8 mouse cellular contexts compared by ENCODE assay signal in genomic region chr3:103057752-103058151, GRCm38 (mm10). TPM values are rescaled to one million over a fixed set of nuclear protein-coding genes. Genes with fewer than 3 reads are reported as not detected.
DNase-seq lines count a peak whose midpoint lies in the region; ATAC-seq and TF ChIP-seq lines count a peak whose summit lies in the region.

No protein-coding gene starts in this region.

- H3K4me1 ChIP-seq in liver, adult 2 months (ENCODE audit: control insufficient read depth, insufficient read depth, low read length) = peaks cover 4% of the 10 kb centered on the region; the same call in 1 of the 2 replicates
- no peaks in the 10 kb centered on the region for H3K4me1 ChIP-seq in embryonic facial prominence, embryonic 11.5 days (ENCODE audit: control insufficient read depth, insufficient read depth, low read length)
- peaks cover 9% of the 10 kb centered on the region for H3K4me1 ChIP-seq in hindbrain, embryonic 12.5 days

- no peak for DNase-seq in liver, adult 2 months (ENCODE audit: extremely low read depth, low read depth, low spot score)
- no peak for DNase-seq in liver
- no peak for DNase-seq in embryonic facial prominence, embryonic 11.5 days (ENCODE audit: low spot score)
- no peak for DNase-seq in frontal cortex, postnatal 36 days (ENCODE audit: low spot score in 2 of 2)
- no peak for DNase-seq in cerebellum, postnatal 14 days
- DNase-seq in embryo, embryonic 9.5 days (ENCODE audit: extremely low spot score) = no peak

- peaks cover 46% of the 10 kb centered on the region for H3K36me3 ChIP-seq in liver, adult 2 months (ENCODE audit: control insufficient read depth, insufficient read depth, low read length)
- peaks cover 7% of the 10 kb centered on the region for H3K36me3 ChIP-seq in embryonic facial prominence, embryonic 11.5 days (replicated peaks; ENCODE audit: control insufficient read depth, insufficient read depth, low read depth, low read length)
- H3K36me3 ChIP-seq in hindbrain, embryonic 12.5 days = peaks cover 61% of the 10 kb centered on the region

- TF ChIP-seq POLR2A in liver, adult 2 months (IDR thresholded peaks at IDR 0.05; ENCODE audit: extremely low read depth, insufficient read depth, low read length) = no peak

- no peaks in the 10 kb centered on the region for H3K27me3 ChIP-seq in liver, adult 2 months (ENCODE audit: control insufficient read depth, insufficient read depth, low read length)
- no peaks in the 10 kb centered on the region for H3K27me3 ChIP-seq in embryonic facial prominence, embryonic 11.5 days (ENCODE audit: control insufficient read depth, insufficient read depth, low read length)
- H3K27me3 ChIP-seq in hindbrain, embryonic 12.5 days = no peaks in the 10 kb centered on the region

- H3K9me3 ChIP-seq in embryonic facial prominence, embryonic 11.5 days (replicated peaks; ENCODE audit: control insufficient read depth, low read length) = no peaks in the 10 kb centered on the region
- H3K9me3 ChIP-seq in hindbrain, embryonic 12.5 days (replicated peaks) = no peaks in the 10 kb centered on the region

- H3K4me2 ChIP-seq in embryonic facial prominence, embryonic 11.5 days (ENCODE audit: low read depth, low read length) = peak overlapping the region; percentile 11
- peak overlapping the region; percentile 65 for H3K4me2 ChIP-seq in hindbrain, embryonic 12.5 days (replicated peaks)

- ATAC-seq in embryonic facial prominence, embryonic 11.5 days (replicated peaks; ENCODE audit: insufficient number of reproducible peaks, low FRiP score, low TSS enrichment, low read depth) = peak; percentile 61
- peak; percentile 77 for ATAC-seq in hindbrain, embryonic 12.5 days (ENCODE audit: low FRiP score)
- ATAC-seq in megakaryocyte-erythroid progenitor cell, adult 5-6 weeks (replicated peaks; ENCODE audit: low FRiP score, low TSS enrichment, poor library complexity, severe bottlenecking) = peak; percentile 35

- peak overlapping the region; percentile 47; the same call in 1 of the 2 replicates for H3K27ac ChIP-seq in liver, adult 2 months (replicated peaks; ENCODE audit: insufficient read depth, low read depth, low read length)
- no peak overlapping the region for H3K27ac ChIP-seq in embryonic facial prominence, embryonic 11.5 days (replicated peaks; ENCODE audit: low read depth, low read length)
- H3K27ac ChIP-seq in hindbrain, embryonic 12.5 days = peak overlapping the region; percentile 94

- 6% methylated on average over 10 of the region's 10 CpGs for WGBS in liver, adult 2 months
- 5% methylated on average over 10 of the region's 10 CpGs for WGBS in embryonic facial prominence, embryonic 11.5 days
- 2% methylated on average over 10 of the region's 10 CpGs for WGBS in hindbrain, embryonic 12.5 days

- H3K9ac ChIP-seq in liver, adult 2 months (ENCODE audit: low read depth, low read length) = peak overlapping the region; percentile 70
- H3K9ac ChIP-seq in embryonic facial prominence, embryonic 11.5 days (replicated peaks; ENCODE audit: low read length) = 0 out of 2 replicates have a peak overlapping the region, but pooled peaks have one; percentile 35
- H3K9ac ChIP-seq in hindbrain, embryonic 12.5 days = peak overlapping the region; percentile 91; the same call in 1 of the 2 replicates

- H3K4me3 ChIP-seq in liver, adult 2 months (ENCODE audit: insufficient read depth, low read depth, low read length) = peak overlapping the region; percentile 96
- H3K4me3 ChIP-seq in embryonic facial prominence, embryonic 11.5 days (ENCODE audit: low read depth, low read length) = peak overlapping the region; percentile 53
- H3K4me3 ChIP-seq in hindbrain, embryonic 12.5 days = peak overlapping the region; percentile 76

- TF ChIP-seq CTCF in liver, adult 2 months (IDR thresholded peaks at IDR 0.05; ENCODE audit: low read depth, low read length) = no peak

- no peaks in the 10 kb centered on the region; the same call in 1 of the 2 replicates for H3K79me2 ChIP-seq in liver, adult 2 months (ENCODE audit: control insufficient read depth, insufficient read depth, low read length)

RNA-seq across cellular contexts. Expression of gene Nras, which starts 0.3 kb away (rescaled TPM):
- 12.1 and 12.6 TPM in 2 replicates for total RNA-seq in liver, adult 2 months (2014; rRNA removed)
- polyA plus RNA-seq in liver, adult 2 months (2012; rRNA removed) = 6.9 and 7.1 TPM in 2 replicates
- 122 and 127 TPM in 2 replicates for polyA plus RNA-seq in embryonic facial prominence, embryonic 11.5 days (2014; fragmentation: Nextera tagmentation; extraction: Ambion mirVana)
- polyA plus RNA-seq in hindbrain, embryonic 12.5 days (2016; fragmentation: Nextera tagmentation; extraction: Ambion mirVana) = 124 and 127 TPM in 2 replicates
- total RNA-seq in megakaryocyte-erythroid progenitor cell, adult 5-6 weeks (2014; fragmentation: Nextera tagmentation) = 76.5 and 84.3 TPM in 2 replicates
- 62.4 and 113 TPM in 2 replicates for total RNA-seq in megakaryocyte-erythroid progenitor cell, adult 5-6 weeks (2017)

RNA-seq across cellular contexts. Expression of gene Ampd1, which starts 16.1 kb away (rescaled TPM):
- total RNA-seq in liver, adult 2 months (2014; rRNA removed) = 0.46 TPM in 1 of 2 replicates, not detected in the other
- not detected in 2 replicates for polyA plus RNA-seq in liver, adult 2 months (2012; rRNA removed)
- 0.56 TPM in 1 of 2 replicates, not detected in the other for polyA plus RNA-seq in embryonic facial prominence, embryonic 11.5 days (2014; fragmentation: Nextera tagmentation; extraction: Ambion mirVana)
- 0.48 TPM in 1 of 2 replicates, not detected in the other for polyA plus RNA-seq in hindbrain, embryonic 12.5 days (2016; fragmentation: Nextera tagmentation; extraction: Ambion mirVana)
- total RNA-seq in megakaryocyte-erythroid progenitor cell, adult 5-6 weeks (2014; fragmentation: Nextera tagmentation) = 1.7 TPM in 1 of 2 replicates, not detected in the other
- not detected in 2 replicates for total RNA-seq in megakaryocyte-erythroid progenitor cell, adult 5-6 weeks (2017)

RNA-seq across cellular contexts. Expression of gene Csde1, which starts 37.5 kb away (rescaled TPM):
- total RNA-seq in liver, adult 2 months (2014; rRNA removed) = 210 and 237 TPM in 2 replicates
- 16.7 and 17.9 TPM in 2 replicates for polyA plus RNA-seq in liver, adult 2 months (2012; rRNA removed)
- polyA plus RNA-seq in embryonic facial prominence, embryonic 11.5 days (2014; fragmentation: Nextera tagmentation; extraction: Ambion mirVana) = 530 and 576 TPM in 2 replicates
- polyA plus RNA-seq in hindbrain, embryonic 12.5 days (2016; fragmentation: Nextera tagmentation; extraction: Ambion mirVana) = 499 and 526 TPM in 2 replicates
- total RNA-seq in megakaryocyte-erythroid progenitor cell, adult 5-6 weeks (2014; fragmentation: Nextera tagmentation) = 225 and 272 TPM in 2 replicates
- total RNA-seq in megakaryocyte-erythroid progenitor cell, adult 5-6 weeks (2017) = 502 and 648 TPM in 2 replicates

RNA-seq across cellular contexts. Expression of gene Dennd2c, which starts 44.7 kb away (rescaled TPM):
- total RNA-seq in liver, adult 2 months (2014; rRNA removed) = 0.47 and 0.55 TPM in 2 replicates
- 0.07 and 0.09 TPM in 2 replicates for polyA plus RNA-seq in liver, adult 2 months (2012; rRNA removed)
- polyA plus RNA-seq in embryonic facial prominence, embryonic 11.5 days (2014; fragmentation: Nextera tagmentation; extraction: Ambion mirVana) = 3.6 and 4.8 TPM in 2 replicates
- 3.6 and 4.3 TPM in 2 replicates for polyA plus RNA-seq in hindbrain, embryonic 12.5 days (2016; fragmentation: Nextera tagmentation; extraction: Ambion mirVana)
- 4.0 and 4.9 TPM in 2 replicates for total RNA-seq in megakaryocyte-erythroid progenitor cell, adult 5-6 weeks (2014; fragmentation: Nextera tagmentation)
- total RNA-seq in megakaryocyte-erythroid progenitor cell, adult 5-6 weeks (2017) = 2.0 and 2.4 TPM in 2 replicates

Comparison
In these comparisons a context has a peak if more than half of its experiments do, and no peak if none do; other contexts are left out.
1. H3K9ac ChIP-seq: peak in every context shown above with its lines; median percentile 91 in hindbrain, embryonic 12.5 days; 70 in liver, adult 2 months; 35 in embryonic facial prominence, embryonic 11.5 days.
2. RNA of gene Nras, which starts 0.3 kb away (polyA plus RNA-seq): 124 to 127 TPM in hindbrain, embryonic 12.5 days and 122 to 127 TPM in embryonic facial prominence, embryonic 11.5 days; 6.9 to 7.1 TPM in liver, adult 2 months; every median in the first group is over 10 times any median in the second.
3. RNA of gene Csde1, which starts 37.5 kb away (polyA plus RNA-seq): 530 to 576 TPM in embryonic facial prominence, embryonic 11.5 days and 499 to 526 TPM in hindbrain, embryonic 12.5 days; 16.7 to 17.9 TPM in liver, adult 2 months; every median in the first group is over 10 times any median in the second.
4. Peak in every context shown above with its lines, with median percentiles within 50 percentile points of each other: H3K4me3 ChIP-seq and ATAC-seq.